Mouse (Mus musculus): ENCODE results near the gene Epx.

Epx gene

GRCm38 (mm10) chr11:87840676-87841075 lies 34.7 kb downstream of the Epx start:
- DNase-seq (ENCODE audit: low spot score in 2 of 2): no peak

GRCm38 (mm10) chr11:87828239-87828900 lies 47.0 kb downstream of the Epx start, which contains the start of gene Lpo:
TSS of gene Lpo (minus strand) at chr11:87828289.
- no peak for DNase-seq (ENCODE audit: low spot score in 2 of 2)

- DNase-seq (ENCODE audit: low spot score in 2 of 2): no peak
These were observed 53.8 kb downstream of the Epx start for GRCm38 (mm10) chr11:87821502-87821901.

- no peak for DNase-seq (ENCODE audit: low spot score in 2 of 2)
These were observed 57.9 kb downstream of the Epx start for GRCm38 (mm10) chr11:87817443-87817773.

GRCm38 (mm10) chr11:87816707-87817442 lies 58.5 kb downstream of the Epx start:
- DNase-seq (ENCODE audit: low spot score in 2 of 2): peak in 1 of 2 experiments; percentile 74

- no peak for DNase-seq (ENCODE audit: low spot score in 2 of 2)
These were observed 60.5 kb downstream of the Epx start for GRCm38 (mm10) chr11:87814831-87815230.

All from spleen, postnatal 4 days (tissue).